Mouse (Mus musculus) gastrocnemius, postnatal 36 days (tissue): ENCODE results near the gene Prrx2. TPM values are rescaled to one million over a fixed set of nuclear protein-coding genes. Genes with fewer than 3 reads are reported as not detected.

ENCODE experiments used
- DNase-seq, 2 experiments: peaks; one replicate each; pipeline ENCODE4 v3.0.0; 2022
- intact Hi-C: fragments of 180-260 bp; cut with DNase I; formaldehyde crosslinking; loops from one replicate; pipeline ENCODE4 v1.15.1; 2025
- long read RNA-seq, 2 experiments: library from polyadenylated mRNA; stranded (forward); transcript quantifications; one replicate each; pipeline ENCODE4 v2.0.0; 2021
- total RNA-seq, 2 experiments: library from RNA; stranded (reverse); gene quantifications; 2 replicates each; pipeline ENCODE4 v1.2.3; 2021

Gene Prrx2
- 1 to 10 TPM; 1.9 to 2.4 TPM for total RNA-seq
- long read RNA-seq, experiment 1, partial matches to known transcripts = 0 of 2 reads
- long read RNA-seq, experiment 1, other reads (novel, unspliced or antisense) = 0 of 2 reads
- long read RNA-seq, experiment 2, partial matches to known transcripts = 0 of 2 reads
- long read RNA-seq, experiment 2, other reads (novel, unspliced or antisense) = 0 of 2 reads

GRCm38 (mm10) chr2:30834373-30835022, at the start of gene Prrx2:
Prrx2 (plus strand) TSS chr2:30834972.
- no peak for DNase-seq
- intact Hi-C loops = no loop called here

- intact Hi-C loops = loop anchor here (5.0 kb wide), 1 partner anchor 185 kb away; no protein-coding TSS in a partner anchor
- DNase-seq = no peak
Observed at GRCm38 (mm10) chr2:30787466-30787865, 47.3 kb upstream of the Prrx2 start.

GRCm38 (mm10) chr2:30792061-30792460, 42.7 kb upstream of the Prrx2 start:
- DNase-seq = no peak
- intact Hi-C loops = no loop called here

GRCm38 (mm10) chr2:30794179-30795108, 40.3 kb upstream of the Prrx2 start:
- intact Hi-C loops = loop anchor here (2.0 to 5.0 kb wide), 4 partner anchors 82 to 360 kb away; no protein-coding TSS in a partner anchor
- peak; percentile 94 to 99 for DNase-seq

GRCm38 (mm10) chr2:30795271-30795888, 39.4 kb upstream of the Prrx2 start:
- no peak for DNase-seq
- intact Hi-C loops = loop anchor here (2.0 to 5.0 kb wide), 4 partner anchors 83 to 361 kb away; no protein-coding TSS in a partner anchor

- intact Hi-C loops = loop anchor here (2.0 to 5.0 kb wide), 4 partner anchors 83 to 361 kb away; no protein-coding TSS in a partner anchor
- DNase-seq = no peak
Observed at GRCm38 (mm10) chr2:30795889-30796275, 38.9 kb upstream of the Prrx2 start.

GRCm38 (mm10) chr2:30796382-30796781, 38.4 kb upstream of the Prrx2 start:
- DNase-seq = peak; percentile 59 to 61
- intact Hi-C loops = loop anchor here (5.0 kb wide), 1 partner anchor 179 kb away; no protein-coding TSS in a partner anchor

GRCm38 (mm10) chr2:30799456-30799855, 35.3 kb upstream of the Prrx2 start:
- DNase-seq = no peak
- intact Hi-C loops = loop anchor here (5.0 kb wide), 1 partner anchor 182 kb away; no protein-coding TSS in a partner anchor

- intact Hi-C loops = no loop called here
- DNase-seq = no peak
Observed at GRCm38 (mm10) chr2:30800671-30801066, 34.1 kb upstream of the Prrx2 start.

GRCm38 (mm10) chr2:30801067-30801852, 33.5 kb upstream of the Prrx2 start:
- intact Hi-C loops = no loop called here
- no peak for DNase-seq

- intact Hi-C loops = no loop called here
- no peak for DNase-seq
Observed at GRCm38 (mm10) chr2:30803604-30804003, 31.2 kb upstream of the Prrx2 start, which contains the start of gene 1700001O22Rik. 1700001O22Rik (minus strand) TSS chr2:30803661.

GRCm38 (mm10) chr2:30805983-30806382, 28.8 kb upstream of the Prrx2 start:
- DNase-seq = no peak
- intact Hi-C loops = no loop called here

- no peak for DNase-seq
- intact Hi-C loops = no loop called here
Observed at GRCm38 (mm10) chr2:30807147-30807647, 27.6 kb upstream of the Prrx2 start.

- intact Hi-C loops = no loop called here
- DNase-seq = peak; percentile 98 to 100
Observed at GRCm38 (mm10) chr2:30807648-30808295, 27.0 kb upstream of the Prrx2 start, which contains the start of gene Ntmt1. Ntmt1 (plus strand) TSS chr2:30807826.

GRCm38 (mm10) chr2:30808296-30808655, 26.5 kb upstream of the Prrx2 start:
- no peak for DNase-seq
- intact Hi-C loops = no loop called here

GRCm38 (mm10) chr2:30809503-30809902, 25.3 kb upstream of the Prrx2 start:
- no peak for DNase-seq
- intact Hi-C loops = no loop called here

GRCm38 (mm10) chr2:30810573-30810972, 24.2 kb upstream of the Prrx2 start:
- intact Hi-C loops = no loop called here
- DNase-seq = no peak

GRCm38 (mm10) chr2:30816383-30816782, 18.4 kb upstream of the Prrx2 start:
- no peak for DNase-seq
- intact Hi-C loops = no loop called here

- intact Hi-C loops = no loop called here
- DNase-seq = no peak
Observed at GRCm38 (mm10) chr2:30819873-30820272, 14.9 kb upstream of the Prrx2 start.
